Mouse (Mus musculus) lung, postnatal 0 days (tissue): ENCODE data around the gene Rsph6a.

Experiments used
- CTCF ChIP-seq: IDR thresholded peaks from 2 replicates; pipeline ENCODE4 v1.5.1; 2016; ENCODE audit warnings: antibody characterized with exemption, mild to moderate bottlenecking
- EP300 ChIP-seq: IDR thresholded peaks from 2 replicates; pipeline ENCODE4 v1.6.1; 2016; ENCODE audit warnings: antibody characterized with exemption, mild to moderate bottlenecking, control low read depth

GRCm38 (mm10) chr7:19098811-19099210, 44.3 kb downstream of the Rsph6a start:
- TF ChIP-seq CTCF, result no peak
- TF ChIP-seq EP300, result no peak
